Mouse (Mus musculus) hindlimb bud, embryonic 11.5 days (tissue): ENCODE results near the gene Slc43a2.
"Not testable (repeated sequence)": the region's sequence is repeated elsewhere in the genome, so short reads cannot be mapped to it uniquely, and the experiment has no call there.

Experiments
- DNase-seq: peaks from one replicate; pipeline ENCODE4 v3.0.0-alpha.2; 2012; ENCODE audit warnings: low read depth, low spot score; ENCODE audit errors: extremely low spot score

Slc43a2 gene

DNA sequence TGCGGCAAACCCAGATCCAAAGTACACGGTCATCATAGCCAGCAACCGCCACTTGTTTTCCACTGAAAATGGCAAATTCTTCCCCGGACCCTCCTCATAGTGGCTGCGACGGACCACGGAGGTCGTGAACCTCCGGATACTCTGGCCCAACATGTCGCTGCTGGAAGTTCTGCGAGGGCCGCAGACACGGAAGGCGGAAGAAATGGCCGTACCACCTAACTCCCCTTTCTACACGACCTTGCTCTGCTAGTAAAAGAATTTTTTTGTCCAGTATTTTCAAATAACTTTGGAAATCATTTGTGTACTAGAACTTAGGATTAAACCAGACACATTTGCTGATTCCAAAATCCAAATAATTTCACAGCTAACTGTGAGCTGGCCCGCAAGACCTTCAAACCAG is 68.3 kb downstream of the Slc43a2 start:
- not testable (repeated sequence) for DNase-seq

DNA sequence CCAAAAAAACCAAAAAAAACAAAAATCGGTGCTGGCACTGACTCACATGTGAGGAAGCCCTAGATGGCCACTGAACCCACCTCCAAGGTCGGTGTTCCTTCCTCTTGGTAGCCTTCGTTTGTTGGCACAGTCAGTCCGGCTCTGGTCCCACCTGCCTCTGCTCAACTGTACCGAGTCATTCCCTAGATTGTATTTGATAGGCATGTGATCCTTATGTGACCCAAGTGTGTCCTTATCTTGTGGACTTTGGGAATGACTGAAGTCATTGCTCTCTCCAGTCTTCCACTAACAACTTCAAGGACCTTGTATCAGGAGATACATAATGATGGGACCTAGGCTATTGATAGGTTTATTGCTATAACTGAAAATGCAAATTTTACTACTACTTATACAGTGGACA is 73.3 kb downstream of the Slc43a2 start:
- no peak for DNase-seq

DNA sequence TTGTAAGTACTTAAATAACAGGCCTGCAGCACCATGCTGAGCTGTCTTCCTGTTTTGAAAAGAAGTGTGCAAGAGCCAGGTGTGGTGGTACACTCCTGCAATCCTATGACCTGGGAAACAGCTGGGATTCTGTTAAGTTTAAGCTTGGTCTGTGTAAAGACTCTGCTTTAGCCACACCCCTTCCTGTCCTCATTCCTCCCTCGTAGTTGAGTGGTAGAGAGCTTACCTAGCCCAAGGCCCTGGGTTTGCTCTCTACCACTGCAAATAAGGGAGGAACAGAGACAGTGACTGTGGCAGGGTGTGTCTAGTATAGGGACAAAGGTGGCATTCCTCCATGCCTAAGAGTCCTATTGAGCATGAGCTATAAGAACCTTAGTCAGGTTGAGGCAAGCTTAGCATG is 73.8 kb downstream of the Slc43a2 start:
- no peak for DNase-seq

DNA sequence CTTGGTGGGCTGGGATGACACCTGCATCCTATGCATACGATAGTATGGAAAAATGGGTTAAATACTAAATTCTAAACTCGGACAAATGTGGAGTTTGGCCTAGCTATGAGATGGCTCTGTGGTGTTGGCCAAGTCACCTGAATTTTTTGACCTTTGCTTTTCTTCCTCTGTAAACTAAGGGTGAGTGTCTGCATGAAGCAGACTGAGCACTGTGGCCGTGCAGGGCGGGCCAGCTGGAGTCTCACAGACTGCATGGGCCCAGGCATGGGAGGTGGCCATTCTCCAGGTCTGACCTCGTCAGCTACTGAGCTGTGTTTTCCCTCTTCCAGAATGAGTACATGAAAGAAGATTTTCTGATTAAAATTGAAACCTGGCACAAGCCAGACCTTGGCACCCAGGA is 77.3 kb downstream of the Slc43a2 start:
- DNase-seq = no peak

DNA sequence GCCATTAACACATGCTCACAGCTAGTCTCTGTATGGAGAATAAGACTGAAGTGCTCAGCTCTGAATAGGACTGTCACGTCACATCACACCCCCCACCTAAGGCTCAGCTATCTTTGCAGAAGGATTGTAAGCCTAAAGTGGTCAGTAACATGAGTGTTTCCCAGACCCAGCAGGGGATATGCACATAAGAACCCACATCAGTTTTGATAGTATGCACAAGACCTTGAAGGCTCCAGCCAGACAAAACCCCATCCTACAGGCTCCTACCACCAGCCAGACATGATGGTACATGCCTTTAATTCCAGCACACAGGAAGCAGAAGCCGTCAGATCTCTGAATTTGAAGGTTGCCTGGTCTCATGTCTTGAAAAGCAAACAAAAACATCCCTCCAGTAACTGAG is 78.5 kb downstream of the Slc43a2 start:
- DNase-seq = no peak

DNA sequence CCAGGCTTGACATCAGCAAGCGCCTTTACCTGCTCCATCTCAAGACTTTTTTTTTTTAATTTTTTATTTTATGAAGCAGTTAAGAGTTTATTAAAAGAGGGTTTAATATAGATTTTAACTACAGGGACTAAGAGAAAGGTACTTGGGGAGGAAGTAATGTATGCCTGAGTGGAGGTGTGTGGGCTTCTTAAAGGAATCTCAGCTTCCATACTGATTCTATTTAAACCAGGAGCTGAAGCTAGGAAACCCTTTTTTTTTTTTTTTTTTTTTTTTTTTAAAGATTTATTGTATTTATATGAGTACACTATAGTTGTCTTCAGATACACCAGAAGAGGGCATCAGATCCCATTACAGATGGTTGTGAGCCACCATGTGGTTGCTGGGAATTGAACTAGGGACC is 83.3 kb downstream of the Slc43a2 start:
- DNase-seq = no peak

DNA sequence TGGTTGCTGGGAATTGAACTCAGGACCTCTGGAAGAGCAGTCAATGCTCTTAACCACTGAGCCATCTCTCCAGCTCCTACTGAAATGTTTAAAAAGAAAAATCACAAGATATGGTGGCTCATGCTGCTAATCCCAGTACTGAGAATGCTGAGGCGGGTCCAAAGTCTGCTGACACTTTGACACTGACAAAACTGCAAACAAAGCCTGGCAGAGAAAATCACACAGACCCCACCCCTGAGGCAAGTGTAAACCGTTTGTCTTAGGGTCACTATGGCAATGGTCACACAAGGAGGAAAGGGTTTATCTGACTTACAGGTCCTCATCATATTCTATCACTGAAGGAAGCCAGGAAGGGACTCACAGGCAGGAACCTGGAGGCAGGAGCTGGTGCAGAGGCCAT is 84.1 kb downstream of the Slc43a2 start:
- DNase-seq = no peak

DNA sequence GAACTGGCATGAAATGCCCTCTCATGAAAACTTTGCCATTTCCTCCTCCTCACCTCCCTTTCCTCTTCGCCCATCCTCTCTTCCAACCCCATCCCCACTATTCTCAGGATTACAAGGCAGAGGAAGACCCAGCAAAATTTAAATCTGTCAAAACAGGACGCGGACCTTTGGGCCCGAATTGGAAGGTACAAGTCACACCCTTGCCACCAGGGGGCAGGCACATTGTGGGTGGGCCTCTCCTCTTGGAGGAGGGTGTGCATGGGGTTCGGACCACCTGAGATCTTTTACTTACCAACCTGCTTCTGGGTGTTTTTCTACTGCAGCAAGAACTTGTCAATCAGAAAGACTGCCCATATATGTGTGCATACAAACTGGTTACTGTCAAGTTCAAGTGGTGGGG is 87.6 kb downstream of the Slc43a2 start:
- DNase-seq = no peak

DNA sequence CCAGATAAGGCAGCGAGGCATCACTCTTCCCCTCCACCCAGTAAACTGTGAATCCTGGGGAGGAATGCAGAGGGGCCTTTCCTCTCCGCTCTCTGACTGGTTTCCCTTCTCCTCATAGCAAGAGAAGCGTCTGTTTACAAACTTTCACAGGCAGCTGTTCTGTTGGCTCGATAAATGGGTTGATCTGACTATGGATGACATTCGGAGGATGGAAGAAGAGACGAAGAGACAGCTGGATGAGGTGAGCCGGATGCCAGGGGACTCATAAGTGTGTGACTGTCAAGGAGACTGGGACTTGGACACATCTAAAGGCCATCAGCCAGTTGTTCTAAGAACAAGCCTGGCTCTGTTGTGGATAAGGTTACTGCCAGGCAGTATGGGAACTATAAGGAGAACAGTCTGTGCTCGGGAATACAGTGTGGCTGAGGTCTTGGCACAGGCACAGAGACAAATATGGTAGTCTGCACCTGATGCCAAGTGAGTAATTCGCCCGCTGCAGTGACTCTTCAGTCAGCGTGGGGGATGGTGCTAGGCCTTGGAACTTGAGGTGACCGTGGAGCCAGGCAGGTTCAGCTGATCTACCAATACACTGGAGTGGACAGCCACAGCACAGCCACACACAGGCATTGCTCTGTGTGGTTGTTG is 88.8 kb downstream of the Slc43a2 start:
- DNase-seq = no peak

DNA sequence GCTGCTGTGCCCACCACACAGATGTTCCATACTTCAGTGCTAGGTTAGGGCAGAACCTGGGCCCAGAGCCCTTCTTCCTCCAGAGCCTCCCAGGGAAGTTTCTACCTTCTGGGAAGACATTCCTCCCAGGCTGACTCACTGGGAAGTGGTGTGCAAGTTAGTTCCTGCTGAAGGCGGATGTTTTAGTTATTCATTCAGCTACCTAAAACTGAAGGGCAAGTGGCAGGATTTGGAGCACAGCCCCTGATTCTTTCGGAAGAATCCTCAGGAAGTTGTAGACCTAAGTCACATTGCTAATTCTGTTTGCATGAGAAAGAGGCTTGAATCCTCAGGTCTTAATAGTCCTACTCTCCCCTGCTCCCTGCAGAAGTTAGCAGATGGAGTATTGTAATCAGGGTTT is 89.9 kb downstream of the Slc43a2 start:
- DNase-seq = no peak

DNA sequence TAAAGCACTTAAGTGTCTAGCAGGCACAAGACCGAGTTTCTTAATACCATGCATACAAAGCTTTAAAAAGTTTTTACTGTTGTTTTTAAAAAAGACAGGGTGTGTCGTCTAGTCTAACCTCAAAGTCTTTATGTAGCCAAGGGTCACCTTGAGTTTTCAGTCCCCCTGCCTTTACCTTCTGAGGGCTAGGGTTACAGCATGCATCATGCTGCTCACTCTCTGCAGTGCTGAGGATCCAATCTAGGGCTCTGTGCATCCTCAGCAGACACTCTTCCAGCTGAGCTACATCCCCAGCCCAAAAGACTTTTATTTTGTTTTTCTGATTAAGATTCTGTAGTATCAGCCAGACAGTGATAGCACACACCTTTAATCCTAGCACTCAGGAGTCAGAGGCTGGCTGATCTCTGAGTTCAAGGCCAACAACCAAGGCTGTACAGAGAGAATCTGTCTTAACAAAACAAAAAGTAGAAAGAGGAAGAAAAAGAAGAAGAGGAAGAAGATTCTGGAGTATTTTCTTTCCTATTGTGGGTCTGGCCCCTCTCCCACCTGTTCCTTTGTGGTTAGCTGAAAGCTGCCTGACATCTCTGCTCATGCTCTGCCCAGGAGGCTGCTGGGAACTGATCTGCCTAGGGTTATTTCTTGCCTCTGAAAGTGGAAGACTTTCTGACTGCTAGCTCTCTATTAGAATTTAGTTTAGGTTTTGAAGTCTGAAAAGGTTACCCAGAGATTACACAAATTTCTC is 91.3 kb downstream of the Slc43a2 start:
- DNase-seq = no peak

DNA sequence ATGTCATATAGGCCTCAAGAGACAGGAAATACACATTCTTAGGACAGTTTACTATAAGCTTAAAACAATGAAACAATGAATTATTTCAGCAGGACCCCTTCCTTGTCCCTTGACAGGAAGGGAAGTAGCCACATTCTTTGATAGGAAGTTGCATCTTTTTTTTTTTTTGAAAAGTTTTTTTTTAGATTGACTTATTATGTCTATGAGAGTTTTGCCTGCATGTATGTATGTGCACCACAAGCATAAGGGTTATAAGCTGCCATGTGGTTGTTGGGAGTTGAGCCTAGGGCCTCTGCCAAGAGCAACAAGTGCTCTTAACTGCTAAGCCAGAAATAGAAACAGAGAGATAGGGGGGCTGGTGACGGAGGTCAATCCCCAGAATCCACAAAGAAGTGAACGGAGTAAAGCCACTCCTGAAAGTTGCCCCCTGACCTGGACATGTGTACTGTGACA is 92.6 kb downstream of the Slc43a2 start:
- DNase-seq = no peak

DNA sequence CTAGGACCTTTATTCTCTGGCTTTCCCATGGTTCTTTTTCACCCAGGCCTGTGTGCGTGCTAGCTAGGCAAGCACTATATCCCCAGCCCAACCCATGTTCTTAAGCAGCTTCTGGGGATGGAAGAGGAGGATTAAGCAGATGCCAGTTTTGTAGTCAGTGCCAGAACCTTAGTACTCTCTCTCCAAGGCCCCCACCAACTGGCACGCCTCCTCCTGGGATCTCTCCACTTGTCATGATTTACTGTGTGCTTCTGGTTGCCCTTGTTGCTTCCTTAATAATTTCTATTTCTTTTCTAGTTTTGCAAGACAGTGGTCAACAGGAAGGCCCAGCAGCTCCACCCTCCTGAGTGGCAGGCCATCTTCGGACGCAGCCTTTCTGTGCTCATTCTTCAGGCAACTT is 94.3 kb downstream of the Slc43a2 start:
- DNase-seq = no peak
